Mouse (Mus musculus) mouse embryonic stem cell (cell line): ENCODE data around the gene Emp1.

Experiments used
- in situ Hi-C, 2 experiments: fragments of 300-500 bp; cut with MboI; formaldehyde crosslinking; loops; 1 replicate in 1 of 2; 3 replicates in 1 of 2; pipeline ENCODE4 v1.14.3; 2019 to 2020; ENCODE audit warnings: low sequenced_read_pairs in 2 of 2, low pct_unique_long_range_greater_than_20kb in 1 of 2, mixed read lengths in 1 of 2; ENCODE audit not compliant: unreplicated experiment in 1 of 2

The Emp1 gene

GRCm38 (mm10) chr6:135360331-135360730 lies 2.0 kb upstream of the Emp1 start:
- in situ Hi-C loops, result no loop called here

GRCm38 (mm10) chr6:135362098-135362458 lies 267 bp upstream of the Emp1 start:
- in situ Hi-C loops, result no loop called here

GRCm38 (mm10) chr6:135363344-135364040 lies 1.1 kb downstream of the Emp1 start:
- in situ Hi-C loops, result no loop called here

GRCm38 (mm10) chr6:135364041-135364745 lies 1.8 kb downstream of the Emp1 start:
- in situ Hi-C loops, result no loop called here

GRCm38 (mm10) chr6:135364891-135365301 lies 2.6 kb downstream of the Emp1 start:
- in situ Hi-C loops, result no loop called here

GRCm38 (mm10) chr6:135365614-135366013 lies 3.3 kb downstream of the Emp1 start:
- in situ Hi-C loops, result no loop called here

GRCm38 (mm10) chr6:135368230-135368629 lies 5.9 kb downstream of the Emp1 start:
- in situ Hi-C loops, result no loop called here

- in situ Hi-C loops, result no loop called here
Observed at GRCm38 (mm10) chr6:135369551-135369968, 7.2 kb downstream of the Emp1 start.

GRCm38 (mm10) chr6:135370954-135371353 lies 8.6 kb downstream of the Emp1 start:
- in situ Hi-C loops, result loop anchor here (10.0 kb wide), 2 partner anchors 126 to 276 kb away; no protein-coding TSS in a partner anchor

GRCm38 (mm10) chr6:135373357-135373756 lies 11.0 kb downstream of the Emp1 start:
- in situ Hi-C loops, result loop anchor here (10.0 kb wide), 2 partner anchors 129 to 279 kb away; no protein-coding TSS in a partner anchor

- in situ Hi-C loops, result loop anchor here (5.0 to 10.0 kb wide), 3 partner anchors 129 to 281 kb away; no protein-coding TSS in a partner anchor
Observed at GRCm38 (mm10) chr6:135375818-135376217, 13.5 kb downstream of the Emp1 start.

- in situ Hi-C loops, result loop anchor here (5.0 to 10.0 kb wide), 3 partner anchors 129 to 281 kb away; no protein-coding TSS in a partner anchor
Observed at GRCm38 (mm10) chr6:135376248-135376647, 13.9 kb downstream of the Emp1 start.

GRCm38 (mm10) chr6:135377583-135378319 lies 15.4 kb downstream of the Emp1 start:
- in situ Hi-C loops, result loop anchor here (5.0 to 10.0 kb wide), 3 partner anchors 130 to 283 kb away; no protein-coding TSS in a partner anchor

GRCm38 (mm10) chr6:135383919-135384318 lies 21.6 kb downstream of the Emp1 start:
- in situ Hi-C loops, result no loop called here

GRCm38 (mm10) chr6:135385738-135386459 lies 23.6 kb downstream of the Emp1 start:
- in situ Hi-C loops, result no loop called here

- in situ Hi-C loops, result no loop called here
Observed at GRCm38 (mm10) chr6:135387653-135388052, 25.3 kb downstream of the Emp1 start.

- in situ Hi-C loops, result no loop called here
Observed at GRCm38 (mm10) chr6:135388711-135389110, 26.4 kb downstream of the Emp1 start.

- in situ Hi-C loops, result no loop called here
Observed at GRCm38 (mm10) chr6:135390398-135390797, 28.1 kb downstream of the Emp1 start.
